Mouse (Mus musculus) adrenal gland (tissue): ENCODE data around the gene H2afv.
"Not testable (repeated sequence)": the region's sequence is repeated elsewhere in the genome, so short reads cannot be mapped to it uniquely, and the experiment has no call there.

Source experiments
- intact Hi-C: fragments of 180-260 bp; cut with DNase I; formaldehyde crosslinking; loops from one replicate; pipeline ENCODE4 v1.15.1; 2025

Gene H2afv

DNA sequence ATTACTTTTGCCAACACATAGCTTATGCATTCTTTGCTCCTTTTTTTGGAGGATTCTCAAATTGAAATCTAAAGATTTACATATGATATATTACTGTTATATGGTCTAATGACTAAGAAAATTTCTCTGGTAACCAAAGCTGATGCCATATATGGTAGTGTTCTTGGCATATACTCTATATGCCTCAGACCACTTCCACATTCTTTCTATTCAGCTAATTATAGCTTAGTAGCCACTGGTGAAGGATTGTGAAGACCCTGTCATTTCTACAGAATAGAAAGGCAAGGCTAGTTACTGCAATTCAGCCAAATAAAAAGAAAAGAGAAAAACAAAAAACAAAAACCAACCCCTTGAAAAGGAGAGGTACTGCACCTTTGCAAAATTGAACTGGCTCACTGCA, 27.8 kb upstream of the H2afv start:
- intact Hi-C loops, result loop anchor here (5.0 kb wide), 1 partner anchor 55 kb away; no protein-coding TSS in a partner anchor

- intact Hi-C loops, result loop anchor here (5.0 kb wide), 1 partner anchor 56 kb away; no protein-coding TSS in a partner anchor
These were observed 27.2 kb upstream of the H2afv start for GRCm38 (mm10) chr11:6471493-6471892.

GRCm38 (mm10) chr11:6471054-6471453, 26.8 kb upstream of the H2afv start:
- intact Hi-C loops, result loop anchor here (5.0 kb wide), 1 partner anchor 56 kb away; no protein-coding TSS in a partner anchor

- intact Hi-C loops, result loop anchor here (10.0 kb wide), 1 partner anchor 156 kb away; the partner anchor contains the start of gene Tbrg4
These were observed 24.3 kb upstream of the H2afv start for GRCm38 (mm10) chr11:6468541-6468940.

DNA sequence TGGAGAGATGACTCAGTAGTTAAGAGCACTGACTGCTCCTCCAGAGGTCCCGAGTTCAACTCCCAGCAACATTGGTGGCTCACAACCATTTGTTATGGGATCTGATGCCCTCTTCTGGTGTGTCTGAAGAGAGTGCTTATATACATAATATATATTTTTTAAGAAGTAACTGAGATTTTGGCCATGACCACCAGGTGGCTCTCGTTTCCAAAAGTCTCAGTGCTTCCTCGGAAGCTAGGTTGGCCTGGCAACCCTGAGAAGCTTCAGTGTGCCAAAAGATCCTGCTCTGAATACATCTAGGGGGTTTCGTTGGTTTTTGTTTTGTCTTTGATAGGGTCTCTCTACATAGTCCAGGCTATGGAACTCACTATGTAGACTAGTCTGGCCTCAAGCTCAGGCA, 20.9 kb upstream of the H2afv start:
- intact Hi-C loops, result loop anchor here (10.0 kb wide), 1 partner anchor 160 kb away; the partner anchor contains the start of gene Tbrg4

DNA sequence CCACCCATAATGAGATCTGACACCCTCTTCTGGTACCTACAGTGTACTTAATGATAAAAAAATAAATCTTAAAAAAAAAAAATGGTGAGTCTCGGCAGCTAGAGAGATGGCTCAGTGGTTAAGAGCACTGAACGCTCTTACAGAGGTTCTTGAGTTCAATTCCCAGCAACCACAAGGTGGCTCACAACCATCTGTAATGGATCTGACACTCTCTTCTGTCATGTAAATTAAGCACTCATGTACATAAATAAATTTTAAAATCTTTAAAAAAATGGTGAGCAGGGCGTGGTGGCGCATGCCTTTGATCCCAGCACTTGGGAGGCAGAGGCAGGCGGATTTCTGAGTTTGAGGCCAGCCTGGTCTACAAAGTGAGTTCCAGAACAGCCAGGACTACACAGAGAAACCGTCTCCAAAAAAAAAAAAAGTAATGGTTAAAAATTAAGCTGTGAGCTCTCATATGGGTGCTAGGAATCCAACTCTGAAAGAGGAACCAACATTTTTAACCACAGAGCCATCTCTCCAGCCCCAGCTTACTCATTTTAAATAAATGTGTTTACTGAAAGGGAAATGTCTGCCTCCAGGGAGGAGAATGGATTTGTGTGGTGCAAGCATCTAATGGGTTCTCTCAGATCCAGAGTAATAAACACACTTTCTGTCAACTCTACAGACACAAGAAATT, 19.1 kb upstream of the H2afv start:
- intact Hi-C loops, result loop anchor here (10.0 kb wide), 1 partner anchor 162 kb away; the partner anchor contains the start of gene Tbrg4

- intact Hi-C loops, result no loop called here
These were observed 11.8 kb upstream of the H2afv start for GRCm38 (mm10) chr11:6456083-6456482.

DNA sequence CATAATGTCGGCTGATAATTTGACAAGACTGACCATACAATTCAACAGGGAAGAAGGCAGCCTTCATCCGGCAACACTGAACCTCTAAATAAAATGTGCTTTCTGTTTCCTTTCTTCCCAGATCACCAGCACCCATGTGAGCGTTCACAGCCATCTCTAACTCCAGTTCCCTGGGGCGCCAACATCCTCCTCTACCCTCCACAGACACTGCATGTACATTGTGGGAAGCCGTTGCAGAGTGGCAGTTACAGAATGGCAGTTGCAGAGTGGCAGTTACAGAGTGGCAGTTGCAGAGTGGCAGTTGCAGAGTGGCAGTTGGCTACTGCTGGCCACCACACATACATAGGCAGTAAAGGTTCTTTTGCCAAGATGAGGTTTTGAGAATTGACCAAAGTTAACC, 3.9 kb upstream of the H2afv start:
- intact Hi-C loops, result not testable (repeated sequence)

- intact Hi-C loops, result no loop called here
These were observed 3.2 kb upstream of the H2afv start for GRCm38 (mm10) chr11:6447493-6447892.

- intact Hi-C loops, result no loop called here
These were observed 1.7 kb upstream of the H2afv start for GRCm38 (mm10) chr11:6445951-6446350.

- intact Hi-C loops, result no loop called here
These were observed 1.2 kb upstream of the H2afv start for GRCm38 (mm10) chr11:6445441-6445840.

DNA sequence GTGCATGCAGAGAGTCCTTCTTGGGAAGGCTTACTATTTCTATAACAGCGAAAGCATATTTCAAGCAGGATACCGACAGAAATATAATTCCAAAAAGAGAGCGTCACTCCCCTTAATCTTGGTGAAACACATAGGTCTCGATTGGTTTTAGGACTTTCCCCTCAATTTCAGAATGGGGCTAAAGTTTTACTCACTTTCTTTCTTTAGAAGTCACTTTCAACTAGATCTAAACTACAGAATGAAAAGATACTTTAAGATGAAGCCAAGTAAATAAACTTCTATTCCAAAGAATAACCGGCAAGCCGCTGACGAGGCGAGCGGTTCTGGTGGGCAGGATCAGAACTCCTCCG, 541 bp downstream of the H2afv start:
- intact Hi-C loops, result loop anchor here (5.0 kb wide), 1 partner anchor 34 kb away; the partner anchor contains the start of gene Purb

- intact Hi-C loops, result loop anchor here (5.0 kb wide), 1 partner anchor 34 kb away; the partner anchor contains the start of gene Purb
These were observed 1.1 kb downstream of the H2afv start for GRCm38 (mm10) chr11:6443102-6443501.

GRCm38 (mm10) chr11:6442566-6442965, 1.7 kb downstream of the H2afv start:
- intact Hi-C loops, result loop anchor here (5.0 kb wide), 1 partner anchor 35 kb away; the partner anchor contains the start of gene Purb

GRCm38 (mm10) chr11:6440171-6440570, 4.1 kb downstream of the H2afv start:
- intact Hi-C loops, result loop anchor here (5.0 kb wide), 1 partner anchor 37 kb away; the partner anchor contains the start of gene Purb

- intact Hi-C loops, result no loop called here
These were observed 6.6 kb downstream of the H2afv start for GRCm38 (mm10) chr11:6437667-6438066.

DNA sequence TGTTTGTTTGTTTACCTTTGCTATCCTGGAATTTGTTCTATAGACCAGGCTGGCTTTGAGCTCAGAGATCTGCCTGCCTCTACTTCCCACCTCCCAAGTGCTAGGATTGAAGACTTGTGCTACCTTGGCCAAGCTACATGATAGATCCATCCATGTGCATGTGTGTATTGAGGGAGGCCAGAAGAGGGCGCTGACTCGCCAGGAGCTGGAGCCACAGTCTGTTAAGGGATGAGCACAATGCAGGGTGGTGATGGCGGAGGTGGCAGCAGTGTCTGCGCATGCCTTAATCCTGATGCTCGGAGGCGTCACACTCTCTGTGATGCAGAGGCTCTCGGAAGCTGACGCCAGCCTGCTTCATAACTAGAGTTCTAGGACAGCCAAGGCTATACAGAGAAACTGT, 7.8 kb downstream of the H2afv start:
- intact Hi-C loops, result no loop called here

GRCm38 (mm10) chr11:6430186-6430585, 14.1 kb downstream of the H2afv start:
- intact Hi-C loops, result no loop called here

- intact Hi-C loops, result no loop called here
These were observed 23.4 kb downstream of the H2afv start for GRCm38 (mm10) chr11:6420722-6421350.

DNA sequence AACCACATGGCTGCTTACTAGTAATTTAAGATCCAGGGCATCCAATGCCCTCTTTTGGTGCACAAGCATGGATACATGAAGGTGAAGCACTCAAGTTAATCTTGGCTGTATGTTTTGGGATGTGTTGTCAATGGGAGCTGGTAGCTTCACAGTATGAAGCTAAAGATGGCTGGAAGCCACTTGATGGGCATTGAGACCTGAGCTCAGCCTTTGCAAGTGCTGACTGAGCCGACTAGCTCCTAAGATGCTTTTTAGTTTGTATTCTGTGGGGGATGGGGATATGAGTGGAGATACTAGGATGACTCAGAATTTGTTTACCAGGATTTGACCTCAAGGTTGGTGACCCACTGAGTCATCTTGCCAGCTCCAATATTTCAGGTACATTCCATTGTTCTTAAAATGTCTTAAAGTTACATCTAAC, 23.9 kb downstream of the H2afv start:
- intact Hi-C loops, result no loop called here

- intact Hi-C loops, result not testable (repeated sequence)
These were observed 25.1 kb downstream of the H2afv start for GRCm38 (mm10) chr11:6419156-6419555.

GRCm38 (mm10) chr11:6418751-6419150, 25.5 kb downstream of the H2afv start:
- intact Hi-C loops, result no loop called here
